Comparison of ENCODE assay signal across 14 mouse cellular contexts in genomic region chr7:123106326-123106725, GRCm38 (mm10).
"Had no signal": no experiment of that assay in that cellular context is flagged by ENCODE, and none has a peak within 500 bp of the region (broad histone marks: within the 10 kb centered on the region; RNA-seq: fewer than 3 reads in every experiment).

No protein-coding gene starts in this region.

- H3K36me3 ChIP-seq: lung, embryonic 15.5 days; midbrain, embryonic 13.5 days; midbrain, embryonic 15.5 days; neural tube, embryonic 12.5 days had no signal

- H3K4me1 ChIP-seq: midbrain, embryonic 15.5 days; neural tube, embryonic 12.5 days had no signal

- H3K27me3 ChIP-seq: lung, embryonic 15.5 days; midbrain, embryonic 13.5 days; midbrain, embryonic 15.5 days; neural tube, embryonic 12.5 days had no signal

- H3K27ac ChIP-seq: lung, embryonic 15.5 days; macrophage; midbrain, embryonic 13.5 days; midbrain, embryonic 15.5 days; neural tube, embryonic 12.5 days had no signal

- DNase-seq: liver, postnatal 0 days; lung, adult 2 months; right cerebral cortex, postnatal 14 days; right cerebral cortex, postnatal 4 days; spleen, adult 18-20 months; thymus, adult 18-20 months; thymus, postnatal 14 days; thymus, postnatal 36 days had no signal

- H3K4me3 ChIP-seq: lung, embryonic 15.5 days; megakaryocyte, embryonic 14.5 days; midbrain, embryonic 13.5 days; midbrain, embryonic 15.5 days; neural tube, embryonic 12.5 days had no signal
